Mouse (Mus musculus): ENCODE data around the gene Gm21858.
"Not testable (repeated sequence)": the region's sequence is repeated elsewhere in the genome, so short reads cannot be mapped to it uniquely, and the experiment has no call there.

The Gm21858 gene

GRCm38 (mm10) chrY:55731456-55731855 is at the start of gene Gm21858:
Gene Gm21858 (plus strand): TSS chrY:55731756.
- not testable (repeated sequence) for DNase-seq (ENCODE audit: extremely low read depth, low read depth, low spot score)

All from fat pad, adult 2 months (tissue).